Mouse (Mus musculus) CH12.LX (cell line): ENCODE results near the gene Slc30a9.

Source experiments
- CTCF ChIP-seq, 2 experiments: IDR thresholded peaks in 1 of 2; conservative IDR thresholded peaks in 1 of 2; 2 replicates each; pipeline ENCODE4 v1.5.1; 2011 to 2012; ENCODE audit warnings: low read depth in 2 of 2, low read length in 2 of 2, improper control_type of control experiment in 1 of 2, inconsistent platforms in 1 of 2, mild to moderate bottlenecking in 1 of 2, moderate library complexity in 1 of 2
- SMC3 ChIP-seq: IDR thresholded peaks from 2 replicates; pipeline ENCODE4 v1.6.1; 2011; ENCODE audit warnings: low read depth, low read length, improper control_type of control experiment
- ZC3H11A ChIP-seq: IDR thresholded peaks from 2 replicates; pipeline ENCODE4 v1.6.1; 2012; ENCODE audit warnings: low read depth, mild to moderate bottlenecking, inconsistent platforms, low read length, improper control_type of control experiment

DNA sequence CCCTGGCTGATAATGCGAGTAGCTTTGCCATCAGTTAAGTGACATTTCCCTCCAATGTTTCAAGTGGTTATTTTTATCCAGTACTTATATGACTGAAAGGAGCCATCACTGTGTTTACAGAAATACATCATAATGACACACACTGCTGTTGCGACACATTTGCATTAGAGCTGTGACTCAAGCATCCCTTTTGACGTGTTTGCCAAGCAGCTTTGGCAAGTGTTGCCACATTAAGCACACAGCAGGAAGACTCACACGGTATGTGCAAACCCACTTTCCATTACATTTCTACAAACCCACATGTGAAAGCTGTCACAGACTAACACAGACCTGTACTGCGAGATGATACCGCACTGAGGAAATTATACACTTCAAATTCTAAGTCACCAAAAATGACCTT, 87.2 kb downstream of the Slc30a9 start:
- TF ChIP-seq CTCF (conservative IDR thresholded peaks at IDR 0.05 in 1 of 2, IDR thresholded peaks at IDR 0.05 in 1 of 2; ENCODE audit: low read depth in 2 of 2, low read length in 2 of 2) (no peak), SMC3 (no peak), ZC3H11A (no peak)
